Mouse (Mus musculus) CH12.LX (cell line): ENCODE measurements around the gene Ddx31. TPM values are rescaled to one million over a fixed set of nuclear protein-coding genes. Genes with fewer than 3 reads are reported as not detected.

Source experiments
- DNase-seq: peaks from one replicate; pipeline ENCODE4 v3.0.0-alpha.2; 2013; ENCODE audit errors: extremely low read depth
- H3K27ac ChIP-seq: 2 replicates; pipeline ENCODE4 v1.5.1; 2012; ENCODE audit warnings: low read depth, mild to moderate bottlenecking, control low read depth, moderate library complexity; ENCODE audit not compliant: insufficient read depth
- H3K27me3 ChIP-seq: replicated peaks from 2 replicates; pipeline ENCODE3; 2012; ENCODE audit warnings: inconsistent platforms
- H3K36me3 ChIP-seq, 2 experiments: replicated peaks in 1 of 2; 2 replicates each; pipeline versions ENCODE3 to v1.6.1; 2012; ENCODE audit warnings: inconsistent platforms in 1 of 2, low read length in 1 of 2, mild to moderate bottlenecking in 1 of 2, mixed read lengths in 1 of 2, moderate library complexity in 1 of 2; ENCODE audit not compliant: control insufficient read depth in 1 of 2, insufficient read depth in 1 of 2
- H3K4me1 ChIP-seq, 2 experiments: 2 replicates each; pipeline ENCODE4 v1.6.1; 2012; ENCODE audit warnings: inconsistent platforms in 1 of 2, moderate library complexity in 1 of 2; ENCODE audit not compliant: insufficient read depth in 2 of 2, control insufficient read depth in 1 of 2
- H3K4me2 ChIP-seq: 2 replicates; pipeline ENCODE4 v1.6.1; 2012; ENCODE audit warnings: low read depth, mild to moderate bottlenecking, control low read depth; ENCODE audit not compliant: poor library complexity, insufficient read depth, severe bottlenecking
- H3K4me3 ChIP-seq, 3 experiments: fragments of 150-350 bp in 1 of 3; sonication (generic) in 1 of 3; replicated peaks in 1 of 3; 2 replicates each; pipeline versions ENCODE3 to v1.5.1; 2011 to 2012; ENCODE audit warnings: low read depth in 2 of 3, low read length in 2 of 3, mild to moderate bottlenecking in 2 of 3, moderate library complexity in 2 of 3, control low read depth in 1 of 3, improper control_type of control experiment in 1 of 3, inconsistent platforms in 1 of 3, mixed read lengths in 1 of 3; ENCODE audit not compliant: poor library complexity in 1 of 3
- H3K79me2 ChIP-seq: replicated peaks from 2 replicates; pipeline ENCODE4 v1.6.1; 2012; ENCODE audit warnings: mild to moderate bottlenecking, moderate library complexity; ENCODE audit not compliant: control insufficient read depth, poor library complexity, insufficient read depth, severe bottlenecking; ENCODE audit errors: extremely low read depth
- H3K9ac ChIP-seq: 2 replicates; pipeline ENCODE4 v1.6.1; 2012; ENCODE audit warnings: low read depth, mild to moderate bottlenecking, control low read depth, moderate library complexity; ENCODE audit not compliant: insufficient read depth
- H3K9me3 ChIP-seq: replicated peaks from 2 replicates; pipeline ENCODE3; 2012; ENCODE audit warnings: low read length, inconsistent platforms, mixed read lengths
- BHLHE40 ChIP-seq: IDR thresholded peaks from 2 replicates; pipeline ENCODE4 v1.6.1; 2011; ENCODE audit warnings: mild to moderate bottlenecking, low read depth, low read length, improper control_type of control experiment
- CHD2 ChIP-seq: IDR thresholded peaks from 2 replicates; pipeline ENCODE4 v1.6.1; 2011; ENCODE audit warnings: low read length, improper control_type of control experiment
- CTCF ChIP-seq, 2 experiments: IDR thresholded peaks in 1 of 2; conservative IDR thresholded peaks in 1 of 2; 2 replicates each; pipeline ENCODE4 v1.5.1; 2011 to 2012; ENCODE audit warnings: low read depth in 2 of 2, low read length in 2 of 2, improper control_type of control experiment in 1 of 2, inconsistent platforms in 1 of 2, mild to moderate bottlenecking in 1 of 2, moderate library complexity in 1 of 2
- E2F4 ChIP-seq: IDR thresholded peaks from 2 replicates; pipeline ENCODE4 v1.6.1; 2011; ENCODE audit warnings: low read depth, low read length, improper control_type of control experiment; ENCODE audit not compliant: insufficient replicate concordance
- EP300 ChIP-seq: IDR thresholded peaks from 2 replicates; pipeline ENCODE4 v1.6.1; 2011; ENCODE audit warnings: low read length, improper control_type of control experiment
- ETS1 ChIP-seq: conservative IDR thresholded peaks from 2 replicates; pipeline ENCODE4 v1.6.1; 2012; ENCODE audit warnings: low read depth, mild to moderate bottlenecking, inconsistent platforms, low read length, improper control_type of control experiment, moderate library complexity
- GABPA ChIP-seq: IDR thresholded peaks from 2 replicates; pipeline ENCODE4 v1.6.1; 2012; ENCODE audit warnings: low read depth, low read length, improper control_type of control experiment, inconsistent platforms; ENCODE audit not compliant: insufficient replicate concordance
- HCFC1 ChIP-seq: IDR thresholded peaks from 2 replicates; pipeline ENCODE4 v1.6.1; 2012; ENCODE audit warnings: low read depth, mild to moderate bottlenecking, inconsistent platforms, low read length, improper control_type of control experiment
- JUN ChIP-seq: IDR thresholded peaks from 2 replicates; pipeline ENCODE4 v1.6.1; 2011; ENCODE audit warnings: low read depth, mild to moderate bottlenecking, low read length, improper control_type of control experiment, moderate library complexity; ENCODE audit not compliant: insufficient read depth
- JUND ChIP-seq: conservative IDR thresholded peaks from 2 replicates; pipeline ENCODE4 v1.6.1; 2011; ENCODE audit warnings: low read depth, low read length, improper control_type of control experiment
- MAFK ChIP-seq: IDR thresholded peaks from 2 replicates; pipeline ENCODE4 v1.6.1; 2011; ENCODE audit warnings: low read length, improper control_type of control experiment; ENCODE audit not compliant: insufficient replicate concordance
- MAZ ChIP-seq: IDR thresholded peaks from 2 replicates; pipeline ENCODE4 v1.6.1; 2012; ENCODE audit warnings: low read depth, mild to moderate bottlenecking, inconsistent platforms, low read length, improper control_type of control experiment, moderate library complexity
- MEF2A ChIP-seq: IDR thresholded peaks from 2 replicates; pipeline ENCODE4 v1.6.1; 2014; ENCODE audit warnings: low read depth, mild to moderate bottlenecking, inconsistent platforms, low read length, improper control_type of control experiment, borderline replicate concordance
- MYC ChIP-seq: IDR thresholded peaks from 2 replicates; pipeline ENCODE4 v1.6.1; 2011; ENCODE audit warnings: low read depth, mild to moderate bottlenecking, improper control_type of control experiment, low read length
- NELFE ChIP-seq: IDR thresholded peaks from 2 replicates; pipeline ENCODE4 v1.6.1; 2011; ENCODE audit warnings: low read depth, low read length, improper control_type of control experiment
- POLR2A ChIP-seq: IDR thresholded peaks from 2 replicates; pipeline ENCODE4 v1.6.1; 2011; ENCODE audit warnings: low read depth, mild to moderate bottlenecking, improper control_type of control experiment, low read length
- RCOR1 ChIP-seq: conservative IDR thresholded peaks from 2 replicates; pipeline ENCODE4 v1.6.1; 2012; ENCODE audit warnings: low read depth, mild to moderate bottlenecking, inconsistent platforms, low read length, improper control_type of control experiment
- SIN3A ChIP-seq: IDR thresholded peaks from 2 replicates; pipeline ENCODE4 v1.6.1; 2012; ENCODE audit warnings: low read length, improper control_type of control experiment, inconsistent platforms
- SMC3 ChIP-seq: IDR thresholded peaks from 2 replicates; pipeline ENCODE4 v1.6.1; 2011; ENCODE audit warnings: low read depth, low read length, improper control_type of control experiment
- TBP ChIP-seq: conservative IDR thresholded peaks from 2 replicates; pipeline ENCODE4 v1.6.1; 2011; ENCODE audit warnings: low read depth, low read length, improper control_type of control experiment
- UBTF ChIP-seq: IDR thresholded peaks from 2 replicates; pipeline ENCODE4 v1.6.1; 2012; ENCODE audit warnings: low read depth, mild to moderate bottlenecking, inconsistent platforms, low read length, improper control_type of control experiment, moderate library complexity
- USF1 ChIP-seq: IDR thresholded peaks from 2 replicates; pipeline ENCODE4 v1.6.1; 2014; ENCODE audit warnings: low read depth, mild to moderate bottlenecking, inconsistent platforms, low read length, improper control_type of control experiment
- USF2 ChIP-seq: conservative IDR thresholded peaks from 2 replicates; pipeline ENCODE4 v1.6.1; 2011; ENCODE audit warnings: low read depth, low read length, improper control_type of control experiment
- ZC3H11A ChIP-seq: IDR thresholded peaks from 2 replicates; pipeline ENCODE4 v1.6.1; 2012; ENCODE audit warnings: low read depth, mild to moderate bottlenecking, inconsistent platforms, low read length, improper control_type of control experiment
- ZMIZ1 ChIP-seq: IDR thresholded peaks from 2 replicates; pipeline ENCODE4 v1.6.1; 2012; ENCODE audit warnings: low read depth, mild to moderate bottlenecking, inconsistent platforms, low read length, improper control_type of control experiment
- dilution Hi-C: fragments of 300-500 bp; cut with MboI; formaldehyde crosslinking; loops from 2 replicates; pipeline ENCODE4 v1.14.3; 2020; ENCODE audit warnings: low sequenced_read_pairs; ENCODE audit not compliant: extremely low pct_unique_long_range_greater_than_20kb, extremely low pct_ligation_motif_present
- in situ Hi-C: fragments of 300-500 bp; cut with MboI; formaldehyde crosslinking; loops from 3 replicates; pipeline ENCODE4 v1.14.3; 2019; ENCODE audit warnings: low sequenced_read_pairs, low pct_ligation_motif_present, low pct_unique_long_range_greater_than_20kb, mixed read lengths
- polyA plus RNA-seq: library from polyadenylated mRNA; unstranded; fragments of >175 nt; gene quantifications from 2 replicates; pipeline ENCODE4 v1.2.1, GENCODE M21; 2012; ENCODE audit warnings: low read depth; ENCODE audit not compliant: insufficient read length
- total RNA-seq, 2 experiments: library from RNA; depleted of rRNA; stranded (reverse); fragments of 300-350 nt in 1 of 2; fragments of >200 nt in 1 of 2; gene quantifications; 2 replicates each; pipeline ENCODE4 v1.2.3; 2012 to 2014

Ddx31 gene
- total and polyA plus RNA-seq, 3 experiments, result 15.9 to 26.8 (median 18.8) TPM

GRCm38 (mm10) chr2:28852594-28852993 lies 12.4 kb downstream of the Ddx31 start:
- dilution Hi-C loops (no loop called here), in situ Hi-C loops (no loop called here)
- H3K4me3 ChIP-seq, result no peak overlapping the region
- H3K9me3 ChIP-seq, result no peaks in the 10 kb centered on the region
- no peak overlapping the region for H3K27ac ChIP-seq
- H3K36me3 ChIP-seq, result peaks cover 60 to 91% of the 10 kb centered on the region in 2 experiments
- H3K4me2 ChIP-seq, result no peak overlapping the region
- H3K79me2 ChIP-seq, result no peaks in the 10 kb centered on the region; the same call in 1 of the 2 replicates
- no peak overlapping the region for H3K9ac ChIP-seq
- H3K4me1 ChIP-seq, result peaks cover 0 to 3% of the 10 kb centered on the region in 2 experiments; a peak in 1 of 4 replicates
- no peak for DNase-seq
- no peak for TF ChIP-seq JUND
- TF ChIP-seq POLR2A, result no peak
- TF ChIP-seq MAFK, result no peak
- no peak for TF ChIP-seq NELFE
- no peak for TF ChIP-seq HCFC1
- TF ChIP-seq UBTF, result no peak
- no peak for TF ChIP-seq JUN
- TF ChIP-seq ZC3H11A, result no peak
- TF ChIP-seq EP300, result no peak
- TF ChIP-seq E2F4, result no peak
- TF ChIP-seq ZMIZ1, result no peak
- no peak for TF ChIP-seq SMC3
- TF ChIP-seq BHLHE40, result no peak
- TF ChIP-seq GABPA, result no peak
- no peak for TF ChIP-seq CHD2
- no peak for TF ChIP-seq SIN3A
- H3K27me3 ChIP-seq, result no peaks in the 10 kb centered on the region

DNA sequence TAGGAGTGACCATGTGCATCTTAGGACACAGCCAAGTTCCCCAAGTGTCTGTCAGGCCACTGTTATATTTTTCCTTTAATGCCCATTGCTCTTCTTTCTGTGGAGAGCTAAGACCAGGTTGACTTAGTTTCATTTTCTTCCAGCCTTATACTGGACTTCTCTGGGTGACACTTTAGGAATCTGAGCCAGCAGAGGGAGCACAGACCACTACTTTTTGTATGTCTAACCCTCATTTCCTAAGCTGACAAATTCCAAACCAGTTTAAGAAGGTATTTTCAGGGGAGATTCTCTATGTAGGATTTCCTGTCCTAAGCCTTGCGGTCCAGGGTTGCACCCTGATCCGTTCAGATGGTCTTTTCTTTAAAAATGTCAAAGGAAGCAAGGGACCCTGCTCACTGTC lies 15.6 kb downstream of the Ddx31 start:
- Histone ChIP-seq H3K27me3 (no peaks in the 10 kb centered on the region), H3K4me3 (no peak overlapping the region), H3K36me3 (peaks cover 62 to 92% of the 10 kb centered on the region in 2 experiments), H3K27ac (no peak overlapping the region), H3K9ac (no peak overlapping the region), H3K4me1 (no peaks in the 10 kb centered on the region), H3K79me2 (no peaks in the 10 kb centered on the region; the same call in 1 of the 2 replicates), H3K9me3 (no peaks in the 10 kb centered on the region), H3K4me2 (no peak overlapping the region)
- dilution Hi-C loops (no loop called here), in situ Hi-C loops (no loop called here)
- no peak for DNase-seq
- no peak for TF ChIP-seq MYC
- TF ChIP-seq BHLHE40, result no peak
- TF ChIP-seq ETS1, result no peak
- TF ChIP-seq USF2, result no peak
- no peak for TF ChIP-seq MAZ
- no peak for TF ChIP-seq RCOR1
- TF ChIP-seq UBTF, result no peak
- TF ChIP-seq USF1, result no peak
- no peak for TF ChIP-seq HCFC1
- no peak for TF ChIP-seq MEF2A
- no peak for TF ChIP-seq CTCF (conservative IDR thresholded peaks at IDR 0.05 in 1 of 2, IDR thresholded peaks at IDR 0.05 in 1 of 2; ENCODE audit: low read depth in 2 of 2, low read length in 2 of 2)
- no peak for TF ChIP-seq POLR2A
- no peak for TF ChIP-seq TBP
